ENCODE assay signal across 27 mouse cellular contexts in genomic region chr11:118818528-118818927, GRCm38 (mm10).
"Had no signal": no experiment of that assay in that cellular context is flagged by ENCODE, and none has a peak within 500 bp of the region (broad histone marks: within the 10 kb centered on the region; RNA-seq: fewer than 3 reads in every experiment).

No protein-coding gene starts in this region.

- H3K36me3 ChIP-seq: heart, embryonic 10.5 days; heart, embryonic 12.5 days; hindbrain, embryonic 10.5 days; hindbrain, embryonic 12.5 days; intestine, embryonic 15.5 days; limb, embryonic 10.5 days; limb, embryonic 12.5 days; liver, embryonic 13.5 days; liver, embryonic 15.5 days had no signal

- ATAC-seq: hindbrain, embryonic 16.5 days; inflammation-experienced regulatory T-cells, adult 6 months; intestine, embryonic 15.5 days; intestine, postnatal 0 days had no signal

- H3K4me1 ChIP-seq: heart, embryonic 10.5 days; heart, embryonic 12.5 days; intestine, embryonic 15.5 days; liver, embryonic 13.5 days; liver, embryonic 15.5 days had no signal

- H3K4me2 ChIP-seq: heart, embryonic 12.5 days; hindbrain, embryonic 12.5 days; hindbrain, embryonic 14.5 days; intestine, embryonic 15.5 days; limb, embryonic 12.5 days; liver, embryonic 11.5 days; liver, embryonic 13.5 days; liver, embryonic 15.5 days had no signal

- H3K27ac ChIP-seq: gastrocnemius, adult 2 months; heart, embryonic 10.5 days; hindbrain, embryonic 10.5 days; hindbrain, embryonic 12.5 days; hindbrain, embryonic 14.5 days; intestine, embryonic 15.5 days; limb, embryonic 10.5 days; limb, embryonic 12.5 days; liver, embryonic 13.5 days; liver, embryonic 15.5 days had no signal

- H3K9ac ChIP-seq: heart, embryonic 12.5 days; hindbrain, embryonic 12.5 days; hindbrain, embryonic 14.5 days; intestine, embryonic 15.5 days; limb, embryonic 12.5 days; liver, embryonic 13.5 days; liver, embryonic 15.5 days had no signal

- DNase-seq: gastrocnemius, adult 2 months; gastrocnemius, postnatal 10 days; gastrocnemius, postnatal 25 days; heart, adult 18-20 months; heart, postnatal 10 days; heart, postnatal 4 days; kidney, adult 18-20 months; kidney, adult 8-10 months; kidney, postnatal 10 days; kidney, postnatal 25 days; kidney, postnatal 4 days; layer of hippocampus, adult 9-11 months; liver; liver, embryonic 13.5 days had no signal

- H3K4me3 ChIP-seq: gastrocnemius, adult 2 months; heart, embryonic 10.5 days; heart, embryonic 12.5 days; hindbrain, embryonic 10.5 days; hindbrain, embryonic 12.5 days; intestine, embryonic 15.5 days; limb, embryonic 10.5 days; limb, embryonic 12.5 days; liver, embryonic 13.5 days; liver, embryonic 15.5 days had no signal

- H3K27me3 ChIP-seq: hindbrain, embryonic 12.5 days; intestine, embryonic 15.5 days; limb, embryonic 12.5 days; liver, embryonic 13.5 days; liver, embryonic 15.5 days had no signal

- H3K9me3 ChIP-seq: heart, embryonic 10.5 days; heart, embryonic 12.5 days; hindbrain, embryonic 10.5 days; hindbrain, embryonic 12.5 days; intestine, embryonic 15.5 days; limb, embryonic 10.5 days; limb, embryonic 12.5 days; liver, embryonic 13.5 days; liver, embryonic 15.5 days had no signal
